Mouse (Mus musculus): ENCODE results near the gene Olfr1494. TPM values are rescaled to one million over a fixed set of nuclear protein-coding genes. Genes with fewer than 3 reads are reported as not detected.

Olfr1494 gene
- polyA plus RNA-seq (2015; fragmentation: Nextera tagmentation; extraction: Ambion mirVana), result not detected in 2 replicates

DNA sequence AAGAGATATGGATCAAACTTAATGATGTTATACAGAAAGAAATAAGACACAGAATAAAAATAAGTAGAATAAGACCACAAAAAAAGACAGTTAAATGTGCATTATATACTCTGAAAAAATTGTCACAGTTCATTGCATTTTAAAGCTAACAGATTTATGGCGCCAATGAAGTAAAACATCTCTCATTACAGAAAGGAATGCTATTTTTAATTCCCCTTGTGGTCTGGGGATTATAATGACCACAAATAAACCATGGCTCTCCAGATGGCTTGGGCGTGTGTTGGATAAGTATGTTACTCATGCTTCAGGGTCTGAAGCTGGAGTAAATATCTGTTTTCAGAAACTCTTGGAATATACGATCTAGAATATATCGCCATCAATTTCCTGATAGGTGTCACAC lies at the start of gene Olfr1494:
Gene Olfr1494 (plus strand): TSS at position 301 of the 400 bp plus-strand sequence.
- 80% methylated on average over 4 of the region's 4 CpGs for WGBS (ENCODE audit: insufficient replicate concordance)
- Histone ChIP-seq H3K4me3 (ENCODE audit: low read depth, low read length) (no peak within 1 kb of the TSS), H3K27ac (ENCODE audit: low read depth) (no peak within 1 kb of the TSS), H3K4me2 (ENCODE audit: low read depth, low read length) (no peak within 1 kb of the TSS), H3K4me1 (ENCODE audit: insufficient read depth) (no peaks in the 10 kb centered on the region), H3K27me3 (ENCODE audit: insufficient read depth, low read length) (no peaks in the 10 kb centered on the region), H3K9me3 (ENCODE audit: low read length) (no peaks in the 10 kb centered on the region), H3K36me3 (replicated peaks; ENCODE audit: insufficient read depth, low read length) (no peaks in the 10 kb centered on the region), H3K9ac (replicated peaks) (no peak within 1 kb of the TSS)
- no peak for DNase-seq
- TF ChIP-seq CTCF (IDR thresholded peaks at IDR 0.05; ENCODE audit: low read depth) (no peak), EP300 (IDR thresholded peaks at IDR 0.05; ENCODE audit: low read depth) (no peak)
- no peak for ATAC-seq

DNA sequence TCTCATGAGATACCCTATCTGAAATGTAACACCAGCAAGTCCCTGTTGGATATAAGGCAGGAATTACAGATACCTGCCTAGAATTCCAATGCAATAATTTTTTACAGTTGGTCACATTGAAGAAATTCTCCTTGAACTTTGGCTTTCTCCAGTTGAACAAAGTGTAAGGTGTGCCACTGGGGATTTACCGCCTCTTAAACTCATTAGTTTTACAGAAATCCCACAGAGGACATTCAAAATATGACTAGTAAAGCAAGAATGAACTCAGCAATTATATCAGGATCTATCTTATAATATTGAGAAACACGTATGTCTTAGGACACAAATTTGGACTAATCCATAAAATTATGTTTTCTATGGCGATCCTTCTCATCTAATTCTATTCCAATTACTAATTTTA lies 42.6 kb upstream of the Olfr1494 start, which contains the start of gene Olfr1491:
Gene Olfr1491 (plus strand): TSS at position 301 of the 400 bp plus-strand sequence.
- Histone ChIP-seq H3K9ac (replicated peaks) (no peak within 1 kb of the TSS), H3K4me3 (ENCODE audit: low read depth, low read length) (no peak within 1 kb of the TSS), H3K27ac (ENCODE audit: low read depth) (no peak within 1 kb of the TSS), H3K36me3 (replicated peaks; ENCODE audit: insufficient read depth, low read length) (no peaks in the 10 kb centered on the region), H3K4me2 (ENCODE audit: low read depth, low read length) (no peak within 1 kb of the TSS), H3K9me3 (ENCODE audit: low read length) (no peaks in the 10 kb centered on the region), H3K4me1 (ENCODE audit: insufficient read depth) (no peaks in the 10 kb centered on the region), H3K27me3 (ENCODE audit: insufficient read depth, low read length) (no peaks in the 10 kb centered on the region)
- no peak for ATAC-seq
- WGBS (ENCODE audit: insufficient replicate concordance), result 69% methylated on average over 3 of the region's 3 CpGs
- no peak for DNase-seq
- TF ChIP-seq EP300 (IDR thresholded peaks at IDR 0.05; ENCODE audit: low read depth), result no peak
- TF ChIP-seq CTCF (IDR thresholded peaks at IDR 0.05; ENCODE audit: low read depth), result no peak

DNA sequence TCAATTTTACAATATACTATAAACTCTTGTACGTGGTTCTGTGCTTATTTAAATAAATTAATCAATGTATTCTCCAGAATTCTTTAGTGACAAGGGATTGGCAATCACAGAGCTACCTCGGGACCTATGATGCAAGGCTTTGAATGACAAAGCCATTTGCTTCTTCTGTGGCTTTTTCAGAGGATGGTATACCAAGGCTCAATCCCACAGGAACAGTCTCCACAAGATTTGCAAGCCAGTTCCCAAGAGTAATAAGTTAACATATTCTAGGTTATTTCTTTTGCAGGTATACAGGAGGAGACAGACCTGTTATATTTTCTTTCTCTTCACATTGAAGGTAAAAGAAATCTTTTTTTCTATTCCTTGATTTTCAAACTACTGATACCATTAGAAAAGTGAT lies 16.6 kb upstream of the Olfr1494 start, which contains the start of gene Olfr1493-ps1:
Gene Olfr1493-ps1 (plus strand): TSS at position 301 of the 400 bp plus-strand sequence.
- ATAC-seq (no peak), DNase-seq (no peak)
- TF ChIP-seq EP300 (IDR thresholded peaks at IDR 0.05; ENCODE audit: low read depth) (no peak), CTCF (IDR thresholded peaks at IDR 0.05; ENCODE audit: low read depth) (no peak)
- no peak within 1 kb of the TSS for H3K27ac ChIP-seq (ENCODE audit: low read depth)
- H3K9ac ChIP-seq (replicated peaks), result no peak within 1 kb of the TSS
- H3K36me3 ChIP-seq (replicated peaks; ENCODE audit: insufficient read depth, low read length), result no peaks in the 10 kb centered on the region
- no peaks in the 10 kb centered on the region for H3K9me3 ChIP-seq (ENCODE audit: low read length)
- 38% methylated on average over 2 of the region's 2 CpGs for WGBS (ENCODE audit: insufficient replicate concordance)
- no peak within 1 kb of the TSS for H3K4me2 ChIP-seq (ENCODE audit: low read depth, low read length)
- H3K4me3 ChIP-seq (ENCODE audit: low read depth, low read length), result no peak within 1 kb of the TSS
- H3K4me1 ChIP-seq (ENCODE audit: insufficient read depth), result no peaks in the 10 kb centered on the region
- H3K27me3 ChIP-seq (ENCODE audit: insufficient read depth, low read length), result no peaks in the 10 kb centered on the region

DNA sequence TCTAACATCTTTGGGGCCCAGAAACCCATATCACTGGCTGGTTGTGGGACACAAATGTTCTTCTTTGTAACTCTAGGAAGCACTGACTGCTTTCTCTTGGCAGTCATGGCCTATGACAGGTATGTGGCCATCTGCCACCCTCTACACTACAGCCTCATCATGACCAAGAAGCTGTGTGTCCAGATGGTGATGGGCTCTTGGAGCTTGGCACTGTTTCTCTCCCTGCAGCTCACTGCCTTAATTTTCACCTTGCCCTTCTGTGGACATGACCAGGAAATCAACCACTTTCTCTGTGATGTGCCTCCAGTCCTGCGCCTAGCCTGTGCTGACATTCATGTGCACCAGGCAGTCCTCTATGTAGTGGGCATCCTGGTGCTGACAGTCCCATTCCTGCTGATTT lies 9.8 kb downstream of the Olfr1494 start:
- TF ChIP-seq EP300 (IDR thresholded peaks at IDR 0.05; ENCODE audit: low read depth) (no peak), CTCF (IDR thresholded peaks at IDR 0.05; ENCODE audit: low read depth) (no peak)
- Histone ChIP-seq H3K36me3 (replicated peaks; ENCODE audit: insufficient read depth, low read length) (no peaks in the 10 kb centered on the region), H3K9me3 (ENCODE audit: low read length) (no peaks in the 10 kb centered on the region), H3K4me1 (ENCODE audit: insufficient read depth) (no peaks in the 10 kb centered on the region), H3K27me3 (ENCODE audit: insufficient read depth, low read length) (no peaks in the 10 kb centered on the region), H3K4me2 (ENCODE audit: low read depth, low read length) (no peak overlapping the region), H3K9ac (replicated peaks) (no peak overlapping the region), H3K27ac (ENCODE audit: low read depth) (no peak overlapping the region), H3K4me3 (ENCODE audit: low read depth, low read length) (no peak overlapping the region)
- DNase-seq (no peak), ATAC-seq (no peak)
- WGBS (ENCODE audit: insufficient replicate concordance), result 83% methylated on average over 1 of the region's 1 CpGs

DNA sequence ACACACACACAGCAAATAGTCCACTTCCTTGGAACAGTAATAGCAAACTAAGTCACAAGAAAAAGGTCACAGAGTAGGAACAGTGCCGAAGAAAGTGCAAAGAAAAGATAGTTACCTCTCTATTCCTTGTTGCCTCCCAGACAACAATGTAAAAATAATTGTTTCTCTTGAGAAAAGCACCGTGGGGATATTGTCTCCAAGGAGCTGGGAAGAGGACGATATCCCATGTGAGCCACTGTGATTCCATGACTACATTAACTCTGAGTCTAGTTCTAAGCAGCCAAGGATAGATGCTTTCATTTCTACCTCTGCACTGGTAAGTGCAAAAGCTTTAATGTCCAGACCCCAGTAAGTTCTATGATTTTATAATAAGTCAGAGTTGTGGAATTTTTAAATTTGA lies 24.8 kb downstream of the Olfr1494 start, which contains the start of gene Olfr1495:
Gene Olfr1495 (plus strand): TSS at position 301 of the 400 bp plus-strand sequence.
- Histone ChIP-seq H3K4me2 (ENCODE audit: low read depth, low read length) (no peak within 1 kb of the TSS), H3K36me3 (replicated peaks; ENCODE audit: insufficient read depth, low read length) (no peaks in the 10 kb centered on the region), H3K9ac (replicated peaks) (no peak within 1 kb of the TSS), H3K9me3 (ENCODE audit: low read length) (no peaks in the 10 kb centered on the region), H3K4me1 (ENCODE audit: insufficient read depth) (no peaks in the 10 kb centered on the region), H3K27me3 (ENCODE audit: insufficient read depth, low read length) (no peaks in the 10 kb centered on the region), H3K27ac (ENCODE audit: low read depth) (no peak within 1 kb of the TSS), H3K4me3 (ENCODE audit: low read depth, low read length) (no peak within 1 kb of the TSS)
- TF ChIP-seq CTCF (IDR thresholded peaks at IDR 0.05; ENCODE audit: low read depth) (no peak), EP300 (IDR thresholded peaks at IDR 0.05; ENCODE audit: low read depth) (no peak)
- ATAC-seq (no peak), DNase-seq (no peak)
- WGBS (ENCODE audit: insufficient replicate concordance), result 71% methylated on average over 3 of the region's 3 CpGs

DNA sequence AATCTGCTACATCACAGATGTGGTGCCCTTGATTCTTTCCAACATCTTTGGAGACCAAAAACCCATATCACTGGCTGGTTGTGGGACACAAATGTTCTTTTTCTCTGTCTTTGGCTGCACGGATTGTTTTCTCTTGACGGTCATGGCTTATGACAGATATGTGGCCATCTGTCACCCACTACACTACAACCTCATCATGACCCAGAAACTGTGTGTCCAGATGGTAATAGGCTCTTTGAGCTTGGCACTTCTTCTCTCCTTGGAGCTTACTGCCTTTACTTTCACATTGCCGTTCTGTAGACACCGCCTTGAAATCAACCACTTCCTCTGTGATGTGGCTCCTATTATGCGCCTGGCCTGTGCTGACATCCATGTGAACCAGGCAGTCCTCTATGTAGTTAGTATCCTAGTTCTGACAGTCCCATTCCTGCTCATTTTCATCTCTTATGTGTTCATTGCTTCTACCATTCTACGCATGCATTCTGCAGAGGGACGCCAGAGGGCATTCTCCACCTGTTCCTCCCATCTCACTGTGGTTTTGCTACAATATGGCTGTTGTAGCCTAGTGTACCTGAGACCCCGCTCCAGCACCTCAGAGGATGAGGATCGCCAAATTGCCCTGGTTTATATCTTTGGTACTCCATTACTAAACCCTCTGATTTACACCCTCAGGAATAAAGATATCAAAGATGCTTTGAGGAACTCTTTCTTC lies 29.2 kb downstream of the Olfr1494 start:
- TF ChIP-seq CTCF (IDR thresholded peaks at IDR 0.05; ENCODE audit: low read depth), result no peak
- no peak for TF ChIP-seq EP300 (IDR thresholded peaks at IDR 0.05; ENCODE audit: low read depth)
- H3K4me1 ChIP-seq (ENCODE audit: insufficient read depth), result no peaks in the 10 kb centered on the region
- H3K36me3 ChIP-seq (replicated peaks; ENCODE audit: insufficient read depth, low read length), result no peaks in the 10 kb centered on the region
- no peaks in the 10 kb centered on the region for H3K9me3 ChIP-seq (ENCODE audit: low read length)
- no peak for ATAC-seq
- 82% methylated on average over 9 of the region's 9 CpGs for WGBS (ENCODE audit: insufficient replicate concordance)
- no peak overlapping the region for H3K9ac ChIP-seq (replicated peaks)
- no peak overlapping the region for H3K4me2 ChIP-seq (ENCODE audit: low read depth, low read length)
- no peak overlapping the region for H3K4me3 ChIP-seq (ENCODE audit: low read depth, low read length)
- no peak overlapping the region for H3K27ac ChIP-seq (ENCODE audit: low read depth)
- DNase-seq, result no peak
- no peaks in the 10 kb centered on the region for H3K27me3 ChIP-seq (ENCODE audit: insufficient read depth, low read length)
